Mouse (Mus musculus) T-cell, adult 2 months (primary cell): ENCODE results near the gene Tmc3.

Experiments
- DNase-seq: peaks from one replicate; pipeline ENCODE4 v3.0.0; 2022; ENCODE audit warnings: low spot score

Tmc3 gene

GRCm38 (mm10) chr7:83584639-83585471, at the start of gene Tmc3:
Gene Tmc3 (plus strand): TSS chr7:83584927.
- no peak for DNase-seq

GRCm38 (mm10) chr7:83541536-83542169, 43.1 kb upstream of the Tmc3 start:
- no peak for DNase-seq

- DNase-seq: no peak
These were observed 35.9 kb upstream of the Tmc3 start for GRCm38 (mm10) chr7:83548686-83549352.

- DNase-seq: no peak
These were observed 35.4 kb upstream of the Tmc3 start for GRCm38 (mm10) chr7:83549353-83549774.

- DNase-seq: no peak
These were observed 34.7 kb upstream of the Tmc3 start for GRCm38 (mm10) chr7:83549951-83550407.

GRCm38 (mm10) chr7:83554477-83554876, 30.2 kb upstream of the Tmc3 start:
- DNase-seq: no peak

GRCm38 (mm10) chr7:83556488-83556887, 28.2 kb upstream of the Tmc3 start:
- no peak for DNase-seq

- DNase-seq: no peak
These were observed 25.9 kb upstream of the Tmc3 start for GRCm38 (mm10) chr7:83558741-83559280.

- DNase-seq: no peak
These were observed 25.2 kb upstream of the Tmc3 start for GRCm38 (mm10) chr7:83559495-83559894.

GRCm38 (mm10) chr7:83561849-83562248, 22.9 kb upstream of the Tmc3 start:
- no peak for DNase-seq

GRCm38 (mm10) chr7:83564635-83565291, 20.0 kb upstream of the Tmc3 start:
- peak; percentile 38 for DNase-seq

GRCm38 (mm10) chr7:83565976-83566375, 18.8 kb upstream of the Tmc3 start:
- DNase-seq: no peak

- peak; percentile 47 for DNase-seq
These were observed 16.8 kb upstream of the Tmc3 start for GRCm38 (mm10) chr7:83567841-83568500.

- DNase-seq: no peak
These were observed 15.9 kb upstream of the Tmc3 start for GRCm38 (mm10) chr7:83568815-83569214.

GRCm38 (mm10) chr7:83569436-83569835, 15.3 kb upstream of the Tmc3 start:
- DNase-seq: no peak

- no peak for DNase-seq
These were observed 13.7 kb upstream of the Tmc3 start for GRCm38 (mm10) chr7:83571077-83571476.

GRCm38 (mm10) chr7:83571901-83572300, 12.8 kb upstream of the Tmc3 start:
- DNase-seq: no peak

GRCm38 (mm10) chr7:83572451-83572850, 12.3 kb upstream of the Tmc3 start:
- DNase-seq: no peak

- no peak for DNase-seq
These were observed 3.8 kb upstream of the Tmc3 start for GRCm38 (mm10) chr7:83580946-83581345.

GRCm38 (mm10) chr7:83594056-83594455, 9.3 kb downstream of the Tmc3 start:
- DNase-seq: no peak

- peak; percentile 11 for DNase-seq
These were observed 12.3 kb downstream of the Tmc3 start for GRCm38 (mm10) chr7:83597063-83597462.
